Mouse (Mus musculus): Measurements from ENCODE around the gene Cdh23.

Gene Cdh23

DNA sequence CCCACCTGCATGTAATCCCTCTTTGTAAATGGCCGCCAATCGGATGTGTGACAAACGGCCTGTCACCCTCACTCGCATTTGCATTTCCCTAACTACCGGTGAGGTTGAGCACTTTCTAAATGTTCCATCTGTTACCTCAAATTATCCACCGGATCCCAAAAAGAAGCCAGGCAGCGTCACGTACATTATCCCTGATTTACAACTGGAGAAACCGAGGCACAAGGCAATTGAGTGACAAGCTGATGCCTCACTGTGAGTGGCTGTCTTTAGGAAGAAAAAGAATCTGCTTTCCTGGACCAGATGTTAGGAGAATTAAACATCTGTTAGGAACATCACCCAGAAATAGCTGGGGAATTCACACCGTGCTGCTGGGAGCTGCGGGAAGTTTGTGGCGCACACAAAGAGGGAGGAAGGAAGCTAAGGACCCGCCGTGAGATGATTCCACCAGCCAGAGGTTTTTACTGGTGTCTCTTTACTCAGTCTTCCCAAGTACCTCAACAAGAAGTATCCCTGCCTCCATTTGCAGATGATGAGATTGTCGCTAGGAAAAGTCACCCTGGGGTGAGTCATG is 36.8 kb downstream of the Cdh23 start:
- in situ Hi-C loops (cut with MboI; ENCODE audit: low pct_unique_long_range_greater_than_20kb in 1 of 2, low sequenced_read_pairs in 2 of 2, unreplicated experiment in 1 of 2): no loop called here

DNA sequence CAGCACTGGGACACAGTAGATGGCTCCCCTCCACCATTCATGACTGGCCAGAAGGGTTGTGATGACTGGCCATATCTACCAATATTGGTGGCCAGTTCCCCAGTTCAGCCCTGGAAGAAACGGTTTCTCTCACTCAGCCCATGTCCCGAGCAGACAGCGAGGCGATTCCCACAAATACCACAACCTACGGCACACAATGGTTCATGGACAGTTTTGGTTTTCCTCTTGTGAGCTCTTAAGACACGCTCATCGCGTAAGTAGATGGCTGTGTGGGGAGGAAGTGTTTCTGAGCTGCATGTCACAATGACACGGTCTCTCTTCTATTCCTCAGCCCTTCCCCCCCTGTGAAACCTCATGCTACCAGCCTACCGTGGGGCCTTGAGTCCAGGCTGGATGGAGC is 38.1 kb downstream of the Cdh23 start:
- in situ Hi-C loops (cut with MboI; ENCODE audit: low pct_unique_long_range_greater_than_20kb in 1 of 2, low sequenced_read_pairs in 2 of 2, unreplicated experiment in 1 of 2): no loop called here

GRCm38 (mm10) chr10:60653675-60654074 is 42.6 kb downstream of the Cdh23 start:
- in situ Hi-C loops (cut with MboI; ENCODE audit: low pct_unique_long_range_greater_than_20kb in 1 of 2, low sequenced_read_pairs in 2 of 2, unreplicated experiment in 1 of 2): no loop called here

DNA sequence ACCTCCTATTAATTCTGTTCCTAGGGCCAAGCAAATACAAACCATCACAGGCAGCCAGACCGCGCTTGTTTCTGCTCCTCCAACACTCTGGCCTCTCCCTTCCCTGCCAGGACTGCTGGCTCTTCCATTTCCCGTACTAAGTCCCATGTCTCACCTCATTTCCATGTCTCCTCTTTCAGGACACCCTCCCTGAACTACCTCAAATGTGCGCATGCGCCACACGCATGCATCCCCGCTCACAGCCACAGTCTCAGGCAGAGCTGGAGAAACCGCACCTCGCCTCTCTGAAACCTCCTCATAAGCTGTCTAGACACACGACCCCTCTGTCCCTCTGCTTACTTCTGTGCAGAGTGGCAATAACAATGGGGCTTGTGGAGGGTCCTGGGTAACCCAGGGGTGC is 43.2 kb downstream of the Cdh23 start:
- in situ Hi-C loops (cut with MboI; ENCODE audit: low pct_unique_long_range_greater_than_20kb in 1 of 2, low sequenced_read_pairs in 2 of 2, unreplicated experiment in 1 of 2): no loop called here

DNA sequence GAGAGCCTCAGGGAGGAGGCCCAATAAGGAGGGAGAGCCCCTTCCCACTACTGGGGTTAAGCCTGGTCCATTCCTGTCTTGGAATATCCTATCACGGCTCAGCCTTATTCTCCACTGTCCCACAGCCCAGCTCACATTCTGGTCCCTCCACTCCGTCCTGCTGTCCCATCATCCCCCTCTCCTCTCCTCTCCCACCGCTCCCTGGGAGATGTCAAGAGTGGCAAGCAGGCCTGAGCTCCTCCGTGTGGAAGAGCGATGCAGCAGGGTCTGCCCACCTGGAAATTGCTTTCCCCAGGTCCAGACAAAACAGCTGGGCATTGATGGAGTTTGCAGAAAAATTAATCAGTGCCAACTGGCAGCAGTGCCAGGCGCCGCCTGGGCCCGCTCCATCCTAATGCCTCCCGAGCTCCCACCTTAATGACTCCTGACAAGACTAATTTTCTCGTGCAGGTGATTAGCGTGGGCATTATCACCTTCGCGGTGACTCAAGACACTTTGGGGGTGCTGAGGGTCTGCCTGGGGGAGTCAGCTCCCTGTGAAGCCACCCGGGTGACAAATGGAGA is 52.1 kb downstream of the Cdh23 start:
- in situ Hi-C loops (cut with MboI; ENCODE audit: low pct_unique_long_range_greater_than_20kb in 1 of 2, low sequenced_read_pairs in 2 of 2, unreplicated experiment in 1 of 2): no loop called here

GRCm38 (mm10) chr10:60639291-60639690 is 57.0 kb downstream of the Cdh23 start:
- in situ Hi-C loops (cut with MboI; ENCODE audit: low pct_unique_long_range_greater_than_20kb in 1 of 2, low sequenced_read_pairs in 2 of 2, unreplicated experiment in 1 of 2): no loop called here

GRCm38 (mm10) chr10:60635568-60636295 is 60.6 kb downstream of the Cdh23 start:
- in situ Hi-C loops (cut with MboI; ENCODE audit: low pct_unique_long_range_greater_than_20kb in 1 of 2, low sequenced_read_pairs in 2 of 2, unreplicated experiment in 1 of 2): no loop called here

DNA sequence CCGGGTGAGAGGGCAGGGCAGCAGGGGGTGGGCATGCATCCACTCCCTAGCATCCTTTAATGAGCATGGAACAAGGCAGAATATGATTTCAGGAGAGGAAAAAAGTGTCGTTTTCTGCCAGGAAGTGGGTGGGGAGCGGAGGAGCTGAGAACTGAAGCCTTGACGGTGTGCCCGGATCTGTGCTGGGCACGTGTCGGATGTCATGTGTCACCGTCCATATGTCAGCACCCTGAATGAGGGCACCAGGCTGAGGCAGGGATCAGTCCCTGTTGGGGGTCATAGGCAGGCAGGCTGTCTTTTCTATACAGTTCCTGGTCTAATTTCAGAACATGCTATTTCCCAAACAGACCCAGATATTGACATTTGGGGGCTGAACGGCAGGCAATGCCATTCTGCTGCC is 61.9 kb downstream of the Cdh23 start:
- in situ Hi-C loops (cut with MboI; ENCODE audit: low pct_unique_long_range_greater_than_20kb in 1 of 2, low sequenced_read_pairs in 2 of 2, unreplicated experiment in 1 of 2): no loop called here

- in situ Hi-C loops (cut with MboI; ENCODE audit: low pct_unique_long_range_greater_than_20kb in 1 of 2, low sequenced_read_pairs in 2 of 2, unreplicated experiment in 1 of 2): no loop called here
These were observed 70.2 kb downstream of the Cdh23 start for GRCm38 (mm10) chr10:60626086-60626485.

- in situ Hi-C loops (cut with MboI; ENCODE audit: low pct_unique_long_range_greater_than_20kb in 1 of 2, low sequenced_read_pairs in 2 of 2, unreplicated experiment in 1 of 2): no loop called here
These were observed 70.8 kb downstream of the Cdh23 start for GRCm38 (mm10) chr10:60625511-60625910.

- in situ Hi-C loops (cut with MboI; ENCODE audit: low pct_unique_long_range_greater_than_20kb in 1 of 2, low sequenced_read_pairs in 2 of 2, unreplicated experiment in 1 of 2): loop anchor here in 1 of 2 experiments (5.0 kb wide), 1 partner anchor 132 kb away; no protein-coding TSS in a partner anchor
These were observed 71.3 kb downstream of the Cdh23 start for GRCm38 (mm10) chr10:60624945-60625344.

GRCm38 (mm10) chr10:60624217-60624708 is 72.0 kb downstream of the Cdh23 start:
- in situ Hi-C loops (cut with MboI; ENCODE audit: low pct_unique_long_range_greater_than_20kb in 1 of 2, low sequenced_read_pairs in 2 of 2, unreplicated experiment in 1 of 2): loop anchor here in 1 of 2 experiments (5.0 kb wide), 1 partner anchor 133 kb away; no protein-coding TSS in a partner anchor

DNA sequence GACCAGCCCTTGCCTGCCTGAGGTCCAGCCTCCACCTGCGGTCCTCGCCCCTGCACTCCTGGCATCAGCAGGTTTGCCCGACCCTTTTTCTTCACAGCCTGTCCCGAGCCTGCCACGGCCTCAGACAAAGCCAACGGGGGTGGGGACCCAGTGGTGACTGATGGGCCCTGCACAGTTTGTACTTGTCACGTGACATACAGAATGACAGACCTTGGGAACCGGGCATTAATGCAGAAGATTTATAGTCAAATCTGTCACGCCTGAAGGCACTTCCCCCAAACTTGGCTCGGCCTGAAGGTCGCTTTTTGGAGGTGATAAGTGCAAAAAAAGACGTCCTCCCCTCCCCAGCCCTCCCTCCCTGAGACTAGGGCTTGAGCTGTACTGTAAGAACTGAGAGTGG is 73.5 kb downstream of the Cdh23 start:
- in situ Hi-C loops (cut with MboI; ENCODE audit: low pct_unique_long_range_greater_than_20kb in 1 of 2, low sequenced_read_pairs in 2 of 2, unreplicated experiment in 1 of 2): loop anchor here in 1 of 2 experiments (5.0 kb wide), 1 partner anchor 134 kb away; no protein-coding TSS in a partner anchor

GRCm38 (mm10) chr10:60621470-60622170 is 74.7 kb downstream of the Cdh23 start:
- in situ Hi-C loops (cut with MboI; ENCODE audit: low pct_unique_long_range_greater_than_20kb in 1 of 2, low sequenced_read_pairs in 2 of 2, unreplicated experiment in 1 of 2): loop anchor here in 1 of 2 experiments (5.0 kb wide), 1 partner anchor 136 kb away; no protein-coding TSS in a partner anchor

DNA sequence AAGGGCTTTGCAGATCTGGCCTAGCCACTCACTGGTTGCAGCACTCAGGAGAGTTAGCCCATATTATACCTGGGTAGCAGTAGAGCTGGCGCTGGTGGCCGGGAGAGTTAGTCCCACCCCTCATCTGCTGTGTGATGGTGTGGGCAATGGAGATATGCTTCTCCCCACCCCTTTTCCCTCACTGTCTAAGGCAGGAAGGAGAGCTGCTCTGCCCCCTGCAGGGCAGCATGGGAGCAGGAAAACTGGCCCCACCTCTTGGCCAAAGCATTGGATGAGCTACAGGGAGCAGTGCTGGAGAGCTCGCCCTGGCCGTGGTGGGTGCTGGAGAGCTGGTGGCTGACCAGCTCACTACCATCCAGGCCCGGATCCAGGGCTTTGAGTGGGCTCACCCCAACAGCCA is 80.4 kb downstream of the Cdh23 start:
- in situ Hi-C loops (cut with MboI; ENCODE audit: low pct_unique_long_range_greater_than_20kb in 1 of 2, low sequenced_read_pairs in 2 of 2, unreplicated experiment in 1 of 2): loop anchor here in 1 of 2 experiments (10.0 kb wide), 1 partner anchor 139 kb away; the partner anchor contains the start of gene Slc29a3

DNA sequence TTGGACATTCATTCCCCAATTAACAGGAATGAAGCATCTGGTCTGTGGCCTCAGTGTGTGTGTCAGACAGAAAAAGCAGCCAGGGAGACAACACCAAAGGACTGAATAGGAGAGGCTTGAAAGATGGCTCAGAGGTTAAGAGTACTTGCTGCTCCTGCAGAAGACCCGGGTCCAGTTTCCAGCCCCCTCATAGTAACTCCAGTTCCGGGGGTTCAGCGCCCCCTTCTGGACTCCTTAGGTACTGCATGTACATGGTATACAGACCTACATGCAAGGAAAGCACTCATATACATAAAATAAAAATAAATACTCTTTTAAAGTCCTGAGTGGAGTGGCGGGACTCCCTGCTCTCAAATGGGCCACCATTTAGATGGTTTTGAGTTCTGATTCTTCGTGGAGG is 83.4 kb downstream of the Cdh23 start:
- in situ Hi-C loops (cut with MboI; ENCODE audit: low pct_unique_long_range_greater_than_20kb in 1 of 2, low sequenced_read_pairs in 2 of 2, unreplicated experiment in 1 of 2): loop anchor here in 1 of 2 experiments (10.0 kb wide), 1 partner anchor 142 kb away; the partner anchor contains the start of gene Slc29a3

DNA sequence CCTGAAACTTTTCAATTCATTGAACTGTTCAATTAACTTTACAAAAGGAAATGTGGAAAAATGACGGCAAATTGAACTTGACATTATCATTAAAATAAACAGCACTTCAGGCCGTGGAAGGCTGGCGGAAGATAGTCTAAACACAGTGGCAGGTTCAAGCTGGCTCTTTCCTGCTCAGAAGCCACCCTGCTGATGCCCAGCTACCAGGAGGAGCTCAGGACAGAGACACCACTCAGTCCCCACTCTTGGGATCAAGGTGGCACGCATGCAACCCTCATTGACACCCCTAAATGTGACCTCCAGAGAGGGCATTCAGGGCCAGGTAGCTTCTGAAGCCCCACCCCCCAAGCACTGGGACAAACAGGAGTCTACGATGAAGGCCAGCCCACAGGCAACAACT is 89.1 kb downstream of the Cdh23 start:
- in situ Hi-C loops (cut with MboI; ENCODE audit: low pct_unique_long_range_greater_than_20kb in 1 of 2, low sequenced_read_pairs in 2 of 2, unreplicated experiment in 1 of 2): no loop called here

- in situ Hi-C loops (cut with MboI; ENCODE audit: low pct_unique_long_range_greater_than_20kb in 1 of 2, low sequenced_read_pairs in 2 of 2, unreplicated experiment in 1 of 2): no loop called here
These were observed 89.6 kb downstream of the Cdh23 start for GRCm38 (mm10) chr10:60606661-60607060.

- in situ Hi-C loops (cut with MboI; ENCODE audit: low pct_unique_long_range_greater_than_20kb in 1 of 2, low sequenced_read_pairs in 2 of 2, unreplicated experiment in 1 of 2): no loop called here
These were observed 94.1 kb downstream of the Cdh23 start for GRCm38 (mm10) chr10:60602235-60602634.

All from mouse embryonic stem cell (cell line).